Mouse (Mus musculus): ENCODE results near the gene Lysmd2. TPM values are rescaled to one million over a fixed set of nuclear protein-coding genes. Genes with fewer than 3 reads are reported as not detected.

The Lysmd2 gene
- total RNA-seq (2012; rRNA removed) (not detected in 2 replicates), polyA plus RNA-seq (2012; ENCODE audit: insufficient read depth in 1 of 2, insufficient read length in 2 of 2, low read depth in 1 of 2, low replicate concordance in 2 of 2, missing spikeins in 1 of 2) (not detected)

GRCm38 (mm10) chr9:75625556-75626307, at the start of gene Lysmd2:
TSS of gene Lysmd2 (plus strand) at chr9:75625741.
- Histone ChIP-seq H3K36me3 (ENCODE audit: control insufficient read depth in 1 of 2, insufficient read depth in 2 of 2, low read length in 2 of 2) (no peaks in the 10 kb centered on the region), H3K27me3 (ENCODE audit: control insufficient read depth in 1 of 2, insufficient read depth in 2 of 2, low read length in 2 of 2) (no peaks in the 10 kb centered on the region; a peak in 1 of 4 replicates), H3K4me3 (ENCODE audit: control insufficient read depth in 1 of 2, insufficient read depth in 1 of 2, low read depth in 2 of 2, low read length in 2 of 2) (no peak within 1 kb of the TSS), H3K9ac (ENCODE audit: control insufficient read depth, low read depth, low read length, poor library complexity, severe bottlenecking) (no peak within 1 kb of the TSS), H3K27ac (ENCODE audit: control insufficient read depth, low read depth, low read length) (no peak within 1 kb of the TSS), H3K4me1 (ENCODE audit: control insufficient read depth in 1 of 2, insufficient read depth in 2 of 2, low read length in 2 of 2) (no peaks in the 10 kb centered on the region), H3K79me2 (ENCODE audit: control insufficient read depth, insufficient read depth, low read length, poor library complexity) (no peaks in the 10 kb centered on the region), H3K9me3 (replicated peaks; ENCODE audit: insufficient read depth, low read length) (no peaks in the 10 kb centered on the region)
- TF ChIP-seq KAT2A (conservative IDR thresholded peaks at IDR 0.05; ENCODE audit: low read depth, low read length) (no peak), NRF1 (IDR thresholded peaks at IDR 0.05; ENCODE audit: insufficient read depth, low read depth, low read length, poor library complexity, severe bottlenecking) (no peak), MXI1 (IDR thresholded peaks at IDR 0.05; ENCODE audit: low read depth, low read length) (no peak), GABPA (IDR thresholded peaks at IDR 0.05; ENCODE audit: low read depth, low read length) (no peak), ETS1 (IDR thresholded peaks at IDR 0.05; ENCODE audit: low read depth, low read length) (no peak), ZKSCAN1 (IDR thresholded peaks at IDR 0.05; ENCODE audit: low read depth, low read length) (no peak), CHD1 (IDR thresholded peaks at IDR 0.05; ENCODE audit: low read depth, low read length) (no peak), MYC (IDR thresholded peaks at IDR 0.05; ENCODE audit: low read depth, low read length) (no peak), SMC3 (IDR thresholded peaks at IDR 0.05; ENCODE audit: low read depth, low read length) (no peak), UBTF (IDR thresholded peaks at IDR 0.05; ENCODE audit: borderline replicate concordance, insufficient read depth, low read depth, low read length) (no peak), ZC3H11A (IDR thresholded peaks at IDR 0.05; ENCODE audit: low read depth, low read length) (no peak), USF1 (IDR thresholded peaks at IDR 0.05; ENCODE audit: low read depth, low read length) (no peak), POLR2AphosphoS2 (IDR thresholded peaks at IDR 0.05; ENCODE audit: low read length) (no peak), TBP (IDR thresholded peaks at IDR 0.05; ENCODE audit: low read depth, low read length) (no peak)
- no peak for DNase-seq (ENCODE audit: low read depth, low spot score)

GRCm38 (mm10) chr9:75579321-75579720, 46.2 kb upstream of the Lysmd2 start:
- H3K4me1 ChIP-seq (ENCODE audit: control insufficient read depth in 1 of 2, insufficient read depth in 2 of 2, low read length in 2 of 2), result no peaks in the 10 kb centered on the region
- H3K79me2 ChIP-seq (ENCODE audit: control insufficient read depth, insufficient read depth, low read length, poor library complexity), result no peaks in the 10 kb centered on the region
- H3K9me3 ChIP-seq (replicated peaks; ENCODE audit: insufficient read depth, low read length), result no peaks in the 10 kb centered on the region
- DNase-seq (ENCODE audit: low read depth, low spot score), result no peak
- H3K27ac ChIP-seq (ENCODE audit: control insufficient read depth, low read depth, low read length), result no peak overlapping the region
- no peaks in the 10 kb centered on the region for H3K27me3 ChIP-seq (ENCODE audit: control insufficient read depth in 1 of 2, insufficient read depth in 2 of 2, low read length in 2 of 2)
- H3K36me3 ChIP-seq (ENCODE audit: control insufficient read depth in 1 of 2, insufficient read depth in 2 of 2, low read length in 2 of 2), result no peaks in the 10 kb centered on the region
- no peak overlapping the region for H3K4me3 ChIP-seq (ENCODE audit: control insufficient read depth in 1 of 2, insufficient read depth in 1 of 2, low read depth in 2 of 2, low read length in 2 of 2)
- no peak for TF ChIP-seq ETS1 (IDR thresholded peaks at IDR 0.05; ENCODE audit: low read depth, low read length)
- TF ChIP-seq ZKSCAN1 (IDR thresholded peaks at IDR 0.05; ENCODE audit: low read depth, low read length), result no peak
- TF ChIP-seq GABPA (IDR thresholded peaks at IDR 0.05; ENCODE audit: low read depth, low read length), result no peak
- TF ChIP-seq SMC3 (IDR thresholded peaks at IDR 0.05; ENCODE audit: low read depth, low read length), result no peak
- no peak for TF ChIP-seq ZC3H11A (IDR thresholded peaks at IDR 0.05; ENCODE audit: low read depth, low read length)
- TF ChIP-seq HCFC1 (IDR thresholded peaks at IDR 0.05; ENCODE audit: low read depth, low read length), result no peak
- TF ChIP-seq POLR2A (IDR thresholded peaks at IDR 0.05; ENCODE audit: control insufficient read depth in 1 of 2, insufficient read depth in 1 of 2, low read depth in 1 of 2, low read length in 2 of 2, poor library complexity in 1 of 2), result no peak
- no peak for TF ChIP-seq MAFK (IDR thresholded peaks at IDR 0.05; ENCODE audit: borderline replicate concordance, low read depth, low read length)
- no peak for TF ChIP-seq NRF1 (IDR thresholded peaks at IDR 0.05; ENCODE audit: insufficient read depth, low read depth, low read length, poor library complexity, severe bottlenecking)
- TF ChIP-seq USF1 (IDR thresholded peaks at IDR 0.05; ENCODE audit: low read depth, low read length), result no peak
- no peak for TF ChIP-seq MAX (IDR thresholded peaks at IDR 0.05; ENCODE audit: low read length)
- TF ChIP-seq RCOR1 (IDR thresholded peaks at IDR 0.05; ENCODE audit: low read depth, low read length), result no peak
- no peak for TF ChIP-seq SIN3A (IDR thresholded peaks at IDR 0.05; ENCODE audit: low read length)
- no peak overlapping the region for H3K9ac ChIP-seq (ENCODE audit: control insufficient read depth, low read depth, low read length, poor library complexity, severe bottlenecking)

Measured in MEL (cell line).